Mouse (Mus musculus) cerebellum, postnatal 10 days (tissue): ENCODE measurements at regions not wholly inside any gene's neighbourhood (a gene's known extent, or its start where the extent isn't known, plus 50 kb on each side); places are given as distances from the start of the nearest gene placed in this dataset.

Source experiments
- DNase-seq, 2 experiments: peaks; one replicate each; pipeline ENCODE4 v3.0.0; 2021; ENCODE audit warnings: mixed read lengths in 2 of 2

GRCm38 (mm10) chr2:173376926-173377325 lies 100.6 kb upstream of the Pmepa1 start:
- no peak for DNase-seq

DNA sequence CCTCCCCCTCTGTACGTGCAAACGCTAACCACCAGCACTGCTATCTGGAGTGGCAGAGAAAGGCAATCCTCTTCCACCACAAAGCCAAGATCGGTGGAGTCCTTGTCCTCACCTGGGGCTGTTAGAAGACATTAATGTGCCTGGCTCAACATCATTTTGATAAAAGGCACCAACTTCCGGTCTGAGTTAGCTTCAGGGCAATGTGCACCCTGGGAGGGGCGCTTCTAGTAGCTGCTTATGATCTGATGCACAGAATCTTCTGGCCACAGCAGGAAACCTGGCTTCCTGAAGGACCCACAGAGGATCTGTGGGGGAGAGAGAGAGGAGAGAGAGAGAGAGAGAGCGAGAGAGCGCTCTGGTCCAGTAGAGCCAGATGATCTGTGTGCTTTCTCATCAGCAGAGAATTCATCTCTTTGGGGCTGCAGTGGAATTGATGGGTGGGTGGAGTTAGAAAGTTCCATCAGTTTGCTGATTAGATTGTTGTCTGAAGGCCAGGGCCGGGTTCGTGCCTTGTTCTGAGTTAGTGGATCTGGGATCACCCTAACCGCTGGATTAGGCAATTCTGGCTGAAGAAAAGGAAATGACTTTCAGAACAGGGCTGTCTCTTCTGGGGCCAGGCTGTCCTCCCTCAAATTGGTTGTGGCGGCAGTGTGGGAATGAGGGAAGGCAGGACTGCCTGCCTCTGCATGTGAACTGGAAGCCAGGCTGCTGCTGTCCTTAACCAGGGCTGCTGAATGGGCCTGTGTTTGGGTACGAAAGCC lies 101.3 kb upstream of the Pmepa1 start:
- DNase-seq: no peak

- DNase-seq: no peak
Observed at GRCm38 (mm10) chr2:173379736-173380135, 103.4 kb upstream of the Pmepa1 start.

- no peak for DNase-seq
Observed at GRCm38 (mm10) chr2:173380341-173380761, 104.0 kb upstream of the Pmepa1 start.

GRCm38 (mm10) chr2:173382176-173382813 lies 106.0 kb upstream of the Pmepa1 start:
- DNase-seq: no peak

- DNase-seq: no peak
Observed at GRCm38 (mm10) chr2:173384935-173385586, 108.7 kb upstream of the Pmepa1 start.

GRCm38 (mm10) chr2:173385722-173386141 lies 109.4 kb upstream of the Pmepa1 start:
- no peak for DNase-seq

DNA sequence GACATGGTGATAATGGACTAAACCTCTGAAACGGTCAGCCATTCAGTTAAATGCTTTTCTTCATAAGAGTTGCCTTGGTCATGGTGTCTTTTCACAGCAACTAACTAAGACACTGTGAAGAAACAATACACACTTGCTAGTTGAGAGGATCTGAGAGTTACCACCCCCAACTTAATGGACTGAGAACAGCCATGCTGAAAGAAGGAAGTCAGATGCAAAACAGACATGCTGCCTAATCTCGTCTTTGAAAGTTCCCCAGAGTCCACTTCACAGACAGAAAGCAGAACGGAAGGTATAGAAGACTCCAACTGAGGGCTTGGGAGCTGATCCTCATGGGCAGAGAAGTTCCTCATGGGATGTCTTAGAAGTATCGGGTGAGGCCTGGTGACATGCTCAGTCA lies 111.8 kb upstream of the Pmepa1 start:
- no peak for DNase-seq

- no peak for DNase-seq
Observed at GRCm38 (mm10) chr2:173392557-173393323, 116.4 kb upstream of the Pmepa1 start.

DNA sequence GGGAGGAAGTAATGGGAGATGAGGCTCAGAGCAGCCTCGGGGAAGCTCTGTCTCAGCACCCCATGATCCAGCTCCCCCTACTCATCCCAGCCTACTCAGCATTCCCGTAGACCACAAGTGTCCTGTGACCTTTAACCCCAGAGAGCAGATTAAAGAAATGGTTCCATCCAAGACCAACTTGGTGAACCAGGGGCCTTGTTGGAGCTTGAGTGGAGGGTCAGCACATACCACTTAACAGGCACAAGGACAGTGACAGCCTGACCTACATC lies 116.9 kb upstream of the Pmepa1 start:
- no peak for DNase-seq

GRCm38 (mm10) chr2:173395526-173395925 lies 119.2 kb upstream of the Pmepa1 start:
- peak in 1 of 2 experiments; percentile 42 for DNase-seq

GRCm38 (mm10) chr2:173397846-173398331 lies 121.6 kb upstream of the Pmepa1 start:
- DNase-seq: no peak

DNA sequence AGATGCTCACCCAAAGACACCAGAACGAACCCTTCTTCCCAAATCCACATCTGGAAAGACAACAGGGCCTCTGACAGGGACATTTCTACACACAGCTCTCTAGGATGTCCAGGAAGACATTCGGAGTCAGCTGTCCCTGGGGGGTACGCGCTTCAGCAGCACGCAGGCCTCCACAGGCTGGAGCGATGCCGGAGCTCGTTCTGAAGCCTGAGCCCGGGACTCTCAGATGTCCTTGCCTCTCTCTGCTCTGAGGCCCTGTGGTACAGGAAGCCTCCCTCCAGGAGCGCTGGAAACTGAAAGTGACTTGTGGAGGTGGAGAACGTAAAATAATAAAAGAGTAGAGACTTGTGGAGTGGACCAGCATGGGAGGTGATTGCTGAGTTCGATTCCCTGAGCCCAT lies 116.8 kb upstream of the 1700021F07Rik start:
- peak in 1 of 2 experiments; percentile 25 for DNase-seq

- DNase-seq: peak; percentile 67 to 76
Observed at GRCm38 (mm10) chr2:173406344-173407094, 115.9 kb upstream of the 1700021F07Rik start.

DNA sequence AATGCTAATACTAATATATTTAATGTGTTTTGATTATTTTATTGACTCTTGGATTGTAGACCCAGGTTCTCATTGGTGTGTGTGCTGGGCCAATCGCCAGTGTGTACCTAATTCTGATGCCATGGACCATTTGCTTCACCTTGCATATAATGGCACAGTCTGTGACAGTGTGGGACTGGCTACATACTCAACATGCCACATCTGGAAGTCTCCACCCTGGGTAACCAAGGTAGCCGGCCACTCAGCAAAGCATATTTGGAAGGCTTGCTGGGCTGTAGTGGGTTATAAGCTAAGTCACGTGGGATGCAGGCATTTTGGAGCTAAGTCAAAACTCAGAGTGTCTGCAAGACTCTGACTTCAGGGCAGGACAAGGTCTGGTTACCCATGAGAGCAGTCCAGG lies 115.3 kb upstream of the 1700021F07Rik start:
- peak; percentile 40 to 45 for DNase-seq

GRCm38 (mm10) chr2:173408681-173409081 lies 113.7 kb upstream of the 1700021F07Rik start:
- DNase-seq: no peak

- peak in 1 of 2 experiments; percentile 26 for DNase-seq
Observed at GRCm38 (mm10) chr2:173409433-173409832, 113.0 kb upstream of the 1700021F07Rik start.

DNA sequence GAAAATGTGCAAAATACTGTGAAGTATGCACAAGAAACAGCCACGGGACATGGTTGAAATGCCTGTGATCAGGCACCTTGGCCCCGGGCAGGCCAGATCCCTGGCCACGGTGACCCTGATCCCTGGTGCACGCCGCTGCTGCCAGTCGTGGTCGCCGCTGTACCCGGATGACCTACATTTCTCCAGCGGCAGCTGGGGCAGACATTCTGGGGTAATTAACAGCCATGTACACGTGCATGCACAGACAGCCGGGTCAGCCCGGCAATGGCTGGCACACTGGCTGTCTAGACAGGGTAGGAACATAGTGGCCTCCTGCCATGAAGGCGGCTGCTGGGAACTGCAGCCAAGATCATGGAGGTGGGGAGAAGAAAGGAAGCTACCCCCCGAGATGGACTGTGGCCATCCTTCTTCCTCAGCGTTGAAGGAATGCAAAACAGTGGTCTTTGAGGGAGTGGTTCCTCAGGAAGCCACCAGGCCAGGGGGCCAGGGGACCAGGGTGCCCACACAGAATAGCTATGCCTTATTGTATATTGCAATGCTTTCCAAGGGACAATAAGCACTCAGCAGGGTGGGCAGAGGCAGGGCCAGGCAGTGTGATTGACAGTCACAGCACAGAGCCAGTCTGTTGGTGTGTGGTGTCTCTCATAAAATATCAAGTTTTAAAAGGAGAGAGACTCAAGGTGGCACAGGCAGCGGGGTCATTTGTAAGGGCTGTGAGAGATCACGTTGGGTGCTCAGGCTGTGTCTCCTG lies 108.3 kb upstream of the 1700021F07Rik start:
- peak; percentile 90 to 93 for DNase-seq

- DNase-seq: no peak
Observed at GRCm38 (mm10) chr2:173415429-173415828, 107.0 kb upstream of the 1700021F07Rik start.

- peak in 1 of 2 experiments; percentile 50 for DNase-seq
Observed at GRCm38 (mm10) chr2:173416921-173417320, 105.5 kb upstream of the 1700021F07Rik start.

GRCm38 (mm10) chr2:173418951-173419350 lies 103.4 kb upstream of the 1700021F07Rik start:
- no peak for DNase-seq
